Mouse (Mus musculus): ENCODE results near the gene Sept11. TPM values are rescaled to one million over a fixed set of nuclear protein-coding genes. Genes with fewer than 3 reads are reported as not detected.

Gene Sept11
- total and polyA plus RNA-seq, 3 experiments: 34.9 to 245 (median 87.2) TPM

GRCm38 (mm10) chr5:93077661-93078323, 15.4 kb upstream of the Sept11 start:
- Histone ChIP-seq H3K4me1 (ENCODE audit: control insufficient read depth in 1 of 2, insufficient read depth in 2 of 2, low read length in 2 of 2) (no peaks in the 10 kb centered on the region; a peak in 1 of 4 replicates), H3K9me3 (replicated peaks; ENCODE audit: insufficient read depth, low read length) (no peaks in the 10 kb centered on the region), H3K79me2 (ENCODE audit: control insufficient read depth, insufficient read depth, low read length, poor library complexity) (no peaks in the 10 kb centered on the region), H3K27me3 (ENCODE audit: control insufficient read depth in 1 of 2, insufficient read depth in 2 of 2, low read length in 2 of 2) (no peaks in the 10 kb centered on the region; a peak in 1 of 4 replicates), H3K9ac (ENCODE audit: control insufficient read depth, low read depth, low read length, poor library complexity, severe bottlenecking) (no peak overlapping the region), H3K36me3 (ENCODE audit: control insufficient read depth in 1 of 2, insufficient read depth in 2 of 2, low read length in 2 of 2) (no peaks in the 10 kb centered on the region), H3K4me3 (ENCODE audit: control insufficient read depth in 1 of 2, insufficient read depth in 1 of 2, low read depth in 2 of 2, low read length in 2 of 2) (no peak overlapping the region), H3K27ac (ENCODE audit: control insufficient read depth, low read depth, low read length) (no peak overlapping the region)
- TF ChIP-seq ELF1 (IDR thresholded peaks at IDR 0.05; ENCODE audit: low read depth, low read length) (no peak), JUND (IDR thresholded peaks at IDR 0.05; ENCODE audit: low read depth, low read length) (no peak), EP300 (IDR thresholded peaks at IDR 0.05; ENCODE audit: low read depth in 1 of 2, low read length in 2 of 2) (0 out of 4 replicates have a peak, but pooled peaks have one; percentile 13 to 30), POLR2AphosphoS2 (IDR thresholded peaks at IDR 0.05; ENCODE audit: low read length) (no peak), GATA1 (IDR thresholded peaks at IDR 0.05; ENCODE audit: low read depth, low read length) (peak; percentile 46; the same call in 1 of the 2 replicates), SMC3 (IDR thresholded peaks at IDR 0.05; ENCODE audit: low read depth, low read length) (no peak), MEF2A (IDR thresholded peaks at IDR 0.05; ENCODE audit: extremely low read depth, insufficient replicate concordance, low read depth, low read length, poor library complexity, severe bottlenecking) (no peak), E2F4 (IDR thresholded peaks at IDR 0.05; ENCODE audit: borderline replicate concordance, low read depth, low read length) (no peak), RAD21 (IDR thresholded peaks at IDR 0.05; ENCODE audit: low read depth, low read length) (no peak), NELFE (IDR thresholded peaks at IDR 0.05; ENCODE audit: low read depth, low read length) (no peak), USF1 (IDR thresholded peaks at IDR 0.05; ENCODE audit: low read depth, low read length) (no peak), TAL1 (IDR thresholded peaks at IDR 0.05; ENCODE audit: low read length) (peak; percentile 34), MAFK (IDR thresholded peaks at IDR 0.05; ENCODE audit: borderline replicate concordance, low read depth, low read length) (no peak), HCFC1 (IDR thresholded peaks at IDR 0.05; ENCODE audit: low read depth, low read length) (no peak), KAT2A (conservative IDR thresholded peaks at IDR 0.05; ENCODE audit: low read depth, low read length) (no peak), TCF12 (IDR thresholded peaks at IDR 0.05; ENCODE audit: low read depth, low read length) (peak; percentile 13; the same call in 1 of the 2 replicates), CHD2 (IDR thresholded peaks at IDR 0.05; ENCODE audit: low read length) (no peak), BHLHE40 (IDR thresholded peaks at IDR 0.05; ENCODE audit: borderline replicate concordance, low read depth, low read length) (no peak), ZMIZ1 (IDR thresholded peaks at IDR 0.05; ENCODE audit: low read depth, low read length) (no peak), POLR2A (IDR thresholded peaks at IDR 0.05; ENCODE audit: control insufficient read depth in 1 of 2, insufficient read depth in 1 of 2, low read depth in 1 of 2, low read length in 2 of 2, poor library complexity in 1 of 2) (no peak)
- DNase-seq (ENCODE audit: low read depth, low spot score): peak; percentile 71

GRCm38 (mm10) chr5:93079596-93079995, 13.6 kb upstream of the Sept11 start:
- Histone ChIP-seq H3K4me1 (ENCODE audit: control insufficient read depth in 1 of 2, insufficient read depth in 2 of 2, low read length in 2 of 2) (no peaks in the 10 kb centered on the region; a peak in 1 of 4 replicates), H3K27ac (ENCODE audit: control insufficient read depth, low read depth, low read length) (no peak overlapping the region), H3K27me3 (ENCODE audit: control insufficient read depth in 1 of 2, insufficient read depth in 2 of 2, low read length in 2 of 2) (no peaks in the 10 kb centered on the region; a peak in 1 of 4 replicates), H3K9me3 (replicated peaks; ENCODE audit: insufficient read depth, low read length) (no peaks in the 10 kb centered on the region), H3K9ac (ENCODE audit: control insufficient read depth, low read depth, low read length, poor library complexity, severe bottlenecking) (no peak overlapping the region), H3K36me3 (ENCODE audit: control insufficient read depth in 1 of 2, insufficient read depth in 2 of 2, low read length in 2 of 2) (no peaks in the 10 kb centered on the region), H3K79me2 (ENCODE audit: control insufficient read depth, insufficient read depth, low read length, poor library complexity) (no peaks in the 10 kb centered on the region), H3K4me3 (ENCODE audit: control insufficient read depth in 1 of 2, insufficient read depth in 1 of 2, low read depth in 2 of 2, low read length in 2 of 2) (no peak overlapping the region)
- no peak for DNase-seq (ENCODE audit: low read depth, low spot score)
- TF ChIP-seq RAD21 (IDR thresholded peaks at IDR 0.05; ENCODE audit: low read depth, low read length) (no peak), GABPA (IDR thresholded peaks at IDR 0.05; ENCODE audit: low read depth, low read length) (no peak), CTCF (IDR thresholded peaks at IDR 0.05 in 2 of 3, conservative IDR thresholded peaks at IDR 0.05 in 1 of 3; ENCODE audit: control insufficient read depth in 1 of 3, insufficient read depth in 1 of 3, low read depth in 2 of 3, low read length in 3 of 3, poor library complexity in 1 of 3, severe bottlenecking in 1 of 3) (no peak), EP300 (IDR thresholded peaks at IDR 0.05; ENCODE audit: low read depth in 1 of 2, low read length in 2 of 2) (no peak), TBP (IDR thresholded peaks at IDR 0.05; ENCODE audit: low read depth, low read length) (no peak), MYC (IDR thresholded peaks at IDR 0.05; ENCODE audit: low read depth, low read length) (no peak), CHD1 (IDR thresholded peaks at IDR 0.05; ENCODE audit: low read depth, low read length) (no peak), SMC3 (IDR thresholded peaks at IDR 0.05; ENCODE audit: low read depth, low read length) (no peak), TAL1 (IDR thresholded peaks at IDR 0.05; ENCODE audit: low read length) (no peak), E2F4 (IDR thresholded peaks at IDR 0.05; ENCODE audit: borderline replicate concordance, low read depth, low read length) (no peak), JUND (IDR thresholded peaks at IDR 0.05; ENCODE audit: low read depth, low read length) (no peak), USF2 (IDR thresholded peaks at IDR 0.05; ENCODE audit: borderline replicate concordance in 1 of 2, insufficient read depth in 1 of 2, low read depth in 1 of 2, low read length in 2 of 2) (no peak), ETS1 (IDR thresholded peaks at IDR 0.05; ENCODE audit: low read depth, low read length) (no peak), POLR2A (IDR thresholded peaks at IDR 0.05; ENCODE audit: control insufficient read depth in 1 of 2, insufficient read depth in 1 of 2, low read depth in 1 of 2, low read length in 2 of 2, poor library complexity in 1 of 2) (no peak), MEF2A (IDR thresholded peaks at IDR 0.05; ENCODE audit: extremely low read depth, insufficient replicate concordance, low read depth, low read length, poor library complexity, severe bottlenecking) (no peak), TCF12 (IDR thresholded peaks at IDR 0.05; ENCODE audit: low read depth, low read length) (no peak), RCOR1 (IDR thresholded peaks at IDR 0.05; ENCODE audit: low read depth, low read length) (no peak), MAX (IDR thresholded peaks at IDR 0.05; ENCODE audit: low read length) (no peak)

All from MEL (cell line).